In genomic region chr1:87906361-87906956, GRCm38 (mm10) we compare ENCODE assay signal across 8 mouse cellular contexts. TPM values are rescaled to one million over a fixed set of nuclear protein-coding genes. Genes with fewer than 3 reads are reported as not detected.
DNase-seq lines count a peak whose midpoint lies in the region; ATAC-seq and TF ChIP-seq lines count a peak whose summit lies in the region.

No protein-coding gene starts in this region.

- no peak overlapping the region for H3K9ac ChIP-seq in midbrain, postnatal 0 days (replicated peaks; ENCODE audit: low read length, poor library complexity, severe bottlenecking)
- no peak overlapping the region for H3K9ac ChIP-seq in midbrain, embryonic 16.5 days (ENCODE audit: low read depth, low read length)
- no peak overlapping the region for H3K9ac ChIP-seq in liver, embryonic 12.5 days

- no peaks in the 10 kb centered on the region for H3K27me3 ChIP-seq in cerebellum, adult 2 months (ENCODE audit: control insufficient read depth, insufficient read depth, low read length)
- H3K27me3 ChIP-seq in midbrain, postnatal 0 days (ENCODE audit: insufficient read depth, low read length), result no peaks in the 10 kb centered on the region
- no peaks in the 10 kb centered on the region for H3K27me3 ChIP-seq in midbrain, embryonic 16.5 days (ENCODE audit: control insufficient read depth, insufficient read depth, low read depth, low read length)
- no peaks in the 10 kb centered on the region for H3K27me3 ChIP-seq in liver, embryonic 12.5 days (replicated peaks)

- H3K4me2 ChIP-seq in midbrain, postnatal 0 days (ENCODE audit: low read depth, low read length, poor library complexity, severe bottlenecking), result no peak overlapping the region
- H3K4me2 ChIP-seq in midbrain, embryonic 16.5 days (ENCODE audit: low read length), result no peak overlapping the region
- no peak overlapping the region for H3K4me2 ChIP-seq in liver, embryonic 12.5 days

- 41% methylated on average over 5 of the region's 5 CpGs for WGBS in cerebellum, adult 2 months
- WGBS in midbrain, postnatal 0 days, result 94% methylated on average over 5 of the region's 5 CpGs
- 90% methylated on average over 5 of the region's 5 CpGs for WGBS in midbrain, embryonic 16.5 days
- WGBS in liver, embryonic 12.5 days (ENCODE audit: insufficient replicate concordance), result 62% methylated on average over 5 of the region's 5 CpGs

- TF ChIP-seq POLR2A in cerebellum, adult 2 months (IDR thresholded peaks at IDR 0.05; ENCODE audit: borderline replicate concordance, insufficient read depth, low read length), result no peak

- H3K36me3 ChIP-seq in midbrain, postnatal 0 days (ENCODE audit: insufficient read depth, low read length), result peaks cover 6% of the 10 kb centered on the region; the same call in 1 of the 2 replicates
- peaks cover 6% of the 10 kb centered on the region for H3K36me3 ChIP-seq in midbrain, embryonic 16.5 days (ENCODE audit: control insufficient read depth, insufficient read depth, low read length)
- peaks cover 24% of the 10 kb centered on the region; the same call in 1 of the 2 replicates for H3K36me3 ChIP-seq in liver, embryonic 12.5 days

- H3K27ac ChIP-seq in cerebellum, adult 2 months (ENCODE audit: insufficient read depth, low read length), result no peak overlapping the region
- no peak overlapping the region for H3K27ac ChIP-seq in midbrain, postnatal 0 days (ENCODE audit: low read depth, low read length)
- no peak overlapping the region for H3K27ac ChIP-seq in midbrain, embryonic 16.5 days (ENCODE audit: low read length)
- no peak overlapping the region for H3K27ac ChIP-seq in liver, embryonic 12.5 days

- no peak overlapping the region for H3K4me3 ChIP-seq in cerebellum, adult 2 months (replicated peaks; ENCODE audit: insufficient read depth, low read depth, low read length)
- H3K4me3 ChIP-seq in midbrain, postnatal 0 days (ENCODE audit: low read depth, low read length), result no peak overlapping the region
- H3K4me3 ChIP-seq in midbrain, embryonic 16.5 days (ENCODE audit: low read depth, low read length), result no peak overlapping the region
- no peak overlapping the region for H3K4me3 ChIP-seq in liver, embryonic 12.5 days

- TF ChIP-seq CTCF in cerebellum, adult 2 months (IDR thresholded peaks at IDR 0.05; ENCODE audit: borderline replicate concordance, insufficient read depth, low read depth, low read length), result peak; percentile 38; the same call in 1 of the 2 replicates
- peak; percentile 19 for TF ChIP-seq CTCF in midbrain, postnatal 0 days (IDR thresholded peaks at IDR 0.05)

- no peaks in the 10 kb centered on the region for H3K9me3 ChIP-seq in midbrain, postnatal 0 days (ENCODE audit: low read length)
- H3K9me3 ChIP-seq in midbrain, embryonic 16.5 days (replicated peaks; ENCODE audit: control insufficient read depth, low read length, poor library complexity, severe bottlenecking), result no peaks in the 10 kb centered on the region
- H3K9me3 ChIP-seq in liver, embryonic 12.5 days (replicated peaks), result no peaks in the 10 kb centered on the region

- ATAC-seq in midbrain, postnatal 0 days (ENCODE audit: low FRiP score), result no peak
- ATAC-seq in midbrain, embryonic 16.5 days, result no peak
- peak; percentile 52; the same call in 1 of the 2 replicates for ATAC-seq in liver, embryonic 12.5 days

- peaks cover 17% of the 10 kb centered on the region for H3K4me1 ChIP-seq in cerebellum, adult 2 months (ENCODE audit: control insufficient read depth, insufficient read depth, low read length)
- H3K4me1 ChIP-seq in midbrain, postnatal 0 days (ENCODE audit: insufficient read depth, low read length), result no peaks in the 10 kb centered on the region
- H3K4me1 ChIP-seq in midbrain, embryonic 16.5 days (ENCODE audit: control insufficient read depth, insufficient read depth, low read length), result no peaks in the 10 kb centered on the region
- peaks cover 33% of the 10 kb centered on the region for H3K4me1 ChIP-seq in liver, embryonic 12.5 days

- DNase-seq in cerebellum, adult 2 months, result peak in 1 of 2 experiments; percentile 55
- DNase-seq in cerebellum, adult 8-10 months, result no peak
- DNase-seq in midbrain, postnatal 0 days (ENCODE audit: low spot score), result no peak
- peak; percentile 46 for DNase-seq in thymus, postnatal 25 days
- no peak for DNase-seq in layer of hippocampus, postnatal 14 days (ENCODE audit: low spot score in 2 of 2)
- no peak for DNase-seq in cerebellum, adult 11 months

RNA-seq across cellular contexts. Expression of gene Dgkd, which starts 53.4 kb away (rescaled TPM):
- 109 and 126 TPM in 2 replicates for polyA plus RNA-seq in cerebellum, adult 2 months (2012; rRNA removed)
- 75.1 and 77.5 TPM in 2 replicates for total RNA-seq in midbrain, postnatal 0 days (2014; rRNA removed)
- 36.6 and 38.2 TPM in 2 replicates for polyA plus RNA-seq in midbrain, postnatal 0 days (2015; fragmentation: Nextera tagmentation; extraction: Ambion mirVana)
- 43.7 and 49.0 TPM in 2 replicates for polyA plus RNA-seq in midbrain, embryonic 16.5 days (2015; fragmentation: Nextera tagmentation; extraction: Ambion mirVana)
- polyA plus RNA-seq in liver, embryonic 12.5 days (2016; fragmentation: Nextera tagmentation; extraction: Ambion mirVana), result 19.9 and 20.4 TPM in 2 replicates
- total RNA-seq in layer of hippocampus, postnatal 14 days (2021), result 100 to 1,000 TPM; 124 to 137 TPM
